Comparison of ENCODE assay signal across 8 mouse cellular contexts in the genomic region with DNA sequence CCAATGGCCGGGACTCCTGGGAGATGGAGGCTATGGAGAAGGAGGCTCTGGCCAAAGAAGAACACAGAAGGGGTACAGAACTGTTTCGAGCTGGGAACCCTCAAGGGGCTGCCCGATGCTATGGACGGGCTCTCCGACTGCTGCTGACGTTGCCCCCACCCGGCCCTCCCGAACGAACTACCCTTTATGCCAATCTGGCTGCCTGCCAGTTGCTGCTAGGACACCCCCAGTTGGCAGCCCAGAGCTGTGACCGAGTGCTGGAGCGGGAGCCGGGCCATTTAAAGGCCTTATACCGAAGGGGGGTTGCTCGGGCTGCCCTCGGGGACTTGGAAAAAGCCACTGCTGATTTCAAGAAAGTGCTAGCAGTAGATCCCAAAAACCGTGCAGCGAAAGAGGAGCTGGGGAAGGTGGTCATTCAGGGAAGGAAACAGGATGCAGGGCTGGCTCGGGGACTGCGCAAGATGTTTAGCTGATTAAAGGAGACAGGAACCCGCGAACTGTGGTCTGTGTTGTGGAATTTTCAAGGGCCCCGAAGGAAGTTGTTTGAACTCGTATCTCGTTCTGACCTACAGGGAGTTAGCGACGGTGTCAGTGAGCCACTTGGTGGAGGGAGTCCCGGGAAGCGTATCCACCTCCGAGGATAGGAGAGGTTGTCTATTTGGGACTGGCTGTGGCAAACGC. TPM values are rescaled to one million over a fixed set of nuclear protein-coding genes. Genes with fewer than 3 reads are reported as not detected.
A peak's percentile ranks its signal among the peaks of the same experiment; 100 is the strongest.
DNase-seq lines count a peak whose midpoint lies in the region; ATAC-seq and TF ChIP-seq lines count a peak whose summit lies in the region.

No protein-coding gene starts in this region.

- no peak for TF ChIP-seq POLR2A in limb, embryonic 14.5 days (IDR thresholded peaks at IDR 0.05; ENCODE audit: borderline replicate concordance, extremely low read depth, insufficient read depth, insufficient read length)

- no peaks in the 10 kb centered on the region for H3K9me3 ChIP-seq in heart, embryonic 10.5 days
- no peaks in the 10 kb centered on the region for H3K9me3 ChIP-seq in limb, embryonic 14.5 days (ENCODE audit: control insufficient read depth, low read length)

- 82% methylated on average over 30 of the region's 30 CpGs for WGBS in heart, embryonic 10.5 days
- 91% methylated on average over 30 of the region's 30 CpGs for WGBS in limb, embryonic 14.5 days

- no peak overlapping the region for H3K9ac ChIP-seq in limb, embryonic 14.5 days (ENCODE audit: low read depth, low read length, severe bottlenecking)

- ATAC-seq in limb, embryonic 14.5 days (ENCODE audit: low FRiP score, low read depth), result no peak
- no peak for ATAC-seq in activated CD4-positive, CD25-positive, alpha-beta regulatory T cell, adult 4 months

- peak overlapping the region; percentile 86; the same call in 1 of the 2 replicates for H3K4me2 ChIP-seq in limb, embryonic 14.5 days (replicated peaks; ENCODE audit: low read depth, low read length, severe bottlenecking)

- no peaks in the 10 kb centered on the region for H3K27me3 ChIP-seq in heart, embryonic 10.5 days (ENCODE audit: insufficient read depth, poor library complexity, severe bottlenecking)
- H3K27me3 ChIP-seq in limb, embryonic 14.5 days (ENCODE audit: control insufficient read depth, insufficient read depth, low read length), result no peaks in the 10 kb centered on the region

- no peak for DNase-seq in heart, embryonic 10.5 days (ENCODE audit: low spot score)
- no peak for DNase-seq in heart, adult 9 months (ENCODE audit: low spot score in 2 of 2)
- DNase-seq in 416B (ENCODE audit: low read depth), result peak; percentile 82
- peak; percentile 36 to 60 for DNase-seq in cerebellum, postnatal 14 days
- DNase-seq in limb, embryonic 14.5 days (ENCODE audit: low spot score), result no peak
- DNase-seq in frontal cortex, postnatal 14 days (ENCODE audit: low spot score in 2 of 2), result no peak
- no peak for DNase-seq in gastrocnemius, adult 8-10 months (ENCODE audit: low spot score in 2 of 2)

- H3K4me1 ChIP-seq in heart, embryonic 10.5 days, result peaks cover 33% of the 10 kb centered on the region
- peaks cover 18% of the 10 kb centered on the region for H3K4me1 ChIP-seq in limb, embryonic 14.5 days (ENCODE audit: control insufficient read depth, insufficient read depth, low read length)

- H3K36me3 ChIP-seq in heart, embryonic 10.5 days, result peaks cover 30% of the 10 kb centered on the region
- H3K36me3 ChIP-seq in limb, embryonic 14.5 days (ENCODE audit: control insufficient read depth, insufficient read depth, low read length), result peaks cover 31% of the 10 kb centered on the region

- H3K4me3 ChIP-seq in heart, embryonic 10.5 days, result peak overlapping the region; percentile 74; the same call in 1 of the 2 replicates
- H3K4me3 ChIP-seq in limb, embryonic 14.5 days (replicated peaks; ENCODE audit: low read length), result peak overlapping the region; percentile 97; the same call in 1 of the 2 replicates

- H3K27ac ChIP-seq in heart, embryonic 10.5 days, result no peak overlapping the region
- H3K27ac ChIP-seq in limb, embryonic 14.5 days (replicated peaks; ENCODE audit: low read depth, low read length), result no peak overlapping the region

RNA-seq across cellular contexts. Expression of a gene that starts 1.0 kb away (rescaled TPM):
- 74.0 and 76.8 TPM in 2 replicates for polyA plus RNA-seq in heart, embryonic 10.5 days (2016; fragmentation: Nextera tagmentation; extraction: Ambion mirVana)
- polyA plus RNA-seq in limb, embryonic 14.5 days (2012; rRNA removed), result 104 and 121 TPM in 2 replicates
- 68.3 and 80.9 TPM in 2 replicates for polyA plus RNA-seq in limb, embryonic 14.5 days (2014; fragmentation: Nextera tagmentation; extraction: Ambion mirVana)
- polyA plus RNA-seq in activated CD4-positive, CD25-positive, alpha-beta regulatory T cell, adult 4 months (2017; shearing (Covaris generic)), result 10 to 100 TPM; 15.6 to 26.7 TPM
- total RNA-seq in gastrocnemius, adult 8-10 months (2022), result 1 to 10 TPM; 5.4 to 7.6 (median 6.3) TPM

RNA-seq across cellular contexts. Expression of a gene that starts 1.4 kb away (rescaled TPM):
- 12.6 TPM in 2 replicates for polyA plus RNA-seq in heart, embryonic 10.5 days (2016; fragmentation: Nextera tagmentation; extraction: Ambion mirVana)
- polyA plus RNA-seq in limb, embryonic 14.5 days (2012; rRNA removed), result 5.1 TPM in 2 replicates
- 11.9 and 12.5 TPM in 2 replicates for polyA plus RNA-seq in limb, embryonic 14.5 days (2014; fragmentation: Nextera tagmentation; extraction: Ambion mirVana)
- 1 to 10 TPM; 3.5 to 5.4 TPM for polyA plus RNA-seq in activated CD4-positive, CD25-positive, alpha-beta regulatory T cell, adult 4 months (2017; shearing (Covaris generic))
- total RNA-seq in gastrocnemius, adult 8-10 months (2022), result 1 to 10 TPM; 5.3 to 9.4 (median 8.9) TPM

RNA-seq across cellular contexts. Expression of a gene that starts 16.6 kb away (rescaled TPM):
- 0.11 TPM in 1 of 2 replicates, not detected in the other for polyA plus RNA-seq in heart, embryonic 10.5 days (2016; fragmentation: Nextera tagmentation; extraction: Ambion mirVana)
- 5.5 and 5.7 TPM in 2 replicates for polyA plus RNA-seq in limb, embryonic 14.5 days (2012; rRNA removed)
- 0.40 and 0.94 TPM in 2 replicates for polyA plus RNA-seq in limb, embryonic 14.5 days (2014; fragmentation: Nextera tagmentation; extraction: Ambion mirVana)
- 1 to 10 TPM in 1 of 2 experiments, under 1 TPM in 1; 0.34 to 1.4 TPM for polyA plus RNA-seq in activated CD4-positive, CD25-positive, alpha-beta regulatory T cell, adult 4 months (2017; shearing (Covaris generic))
- under 1 TPM in 3 of 4 experiments, not detected in 1; 0.12 to 0.35 (median 0.25) TPM for total RNA-seq in gastrocnemius, adult 8-10 months (2022)

RNA-seq across cellular contexts. Expression of a gene that starts 17.7 kb away (rescaled TPM):
- polyA plus RNA-seq in heart, embryonic 10.5 days (2016; fragmentation: Nextera tagmentation; extraction: Ambion mirVana), result 24.3 and 27.5 TPM in 2 replicates
- 39.6 and 52.4 TPM in 2 replicates for polyA plus RNA-seq in limb, embryonic 14.5 days (2012; rRNA removed)
- 27.0 and 29.9 TPM in 2 replicates for polyA plus RNA-seq in limb, embryonic 14.5 days (2014; fragmentation: Nextera tagmentation; extraction: Ambion mirVana)
- 10 to 100 TPM; 13.3 to 16.8 TPM for polyA plus RNA-seq in activated CD4-positive, CD25-positive, alpha-beta regulatory T cell, adult 4 months (2017; shearing (Covaris generic))
- 10 to 100 TPM; 38.0 to 40.7 (median 39.9) TPM for total RNA-seq in gastrocnemius, adult 8-10 months (2022)

RNA-seq across cellular contexts. Expression of a gene that starts 24.4 kb away (rescaled TPM):
- 0.04 and 0.07 TPM in 2 replicates for polyA plus RNA-seq in heart, embryonic 10.5 days (2016; fragmentation: Nextera tagmentation; extraction: Ambion mirVana)
- polyA plus RNA-seq in limb, embryonic 14.5 days (2012; rRNA removed), result 4.5 and 5.4 TPM in 2 replicates
- 1.5 and 2.0 TPM in 2 replicates for polyA plus RNA-seq in limb, embryonic 14.5 days (2014; fragmentation: Nextera tagmentation; extraction: Ambion mirVana)
- not detected for polyA plus RNA-seq in activated CD4-positive, CD25-positive, alpha-beta regulatory T cell, adult 4 months (2017; shearing (Covaris generic))
- 10 to 100 TPM; 18.1 to 27.4 (median 23.3) TPM for total RNA-seq in gastrocnemius, adult 8-10 months (2022)

Comparison
In these comparisons a context has a peak if more than half of its experiments do, and no peak if none do; other contexts are left out.
1. DNase-seq: peak in 416B (single experiment) and cerebellum, postnatal 14 days (2 of 2); none in heart, embryonic 10.5 days (single experiment), heart, adult 9 months (0 of 2), limb, embryonic 14.5 days (single experiment), frontal cortex, postnatal 14 days (0 of 2) and gastrocnemius, adult 8-10 months (0 of 2).